Mouse (Mus musculus) skeletal muscle tissue, postnatal 0 days (tissue): Measurements from ENCODE around the gene Nfkb2. TPM values are rescaled to one million over a fixed set of nuclear protein-coding genes. Genes with fewer than 3 reads are reported as not detected.

Source experiments
- microRNA counts: library from miRNA; unstranded; fragments of <30 nt; microRNA quantifications from one replicate; lab custom pipeline; 2015
- microRNA-seq, 2 experiments: library from miRNA; unstranded; fragments of <30 nt; microRNA quantifications; one replicate each; pipeline ENCODE4; 2016
- polyA plus RNA-seq: library from polyadenylated mRNA; unstranded; fragments of >200 nt; fragmentation: Nextera tagmentation; extraction: Ambion mirVana; gene quantifications from 2 replicates; pipeline ENCODE4 v1.2.1, GENCODE M21; 2015

The Nfkb2 gene
- 8.2 and 10.2 TPM in 2 replicates for polyA plus RNA-seq

GRCm38 (mm10) chr19:46304216-46304841, at the start of gene Nfkb2:
TSS of gene Nfkb2 (plus strand) at chr19:46304320.

GRCm38 (mm10) chr19:46326756-46327305, 22.7 kb downstream of the Nfkb2 start, which contains the start of gene Psd:
TSS of gene Psd (minus strand) at chr19:46327156.

GRCm38 (mm10) chr19:46328081-46329030, 24.2 kb downstream of the Nfkb2 start, which contains the start of gene Fbxl15:
TSS of gene Fbxl15 (plus strand) at chr19:46328184.

GRCm38 (mm10) chr19:46338331-46338936, 34.3 kb downstream of the Nfkb2 start, which contains the start of gene Cuedc2:
TSS of gene Cuedc2 (minus strand) at chr19:46338702.

GRCm38 (mm10) chr19:46350168-46350932, 46.2 kb downstream of the Nfkb2 start, which contains the start of gene 2310034G01Rik:
TSS of gene 2310034G01Rik (minus strand) at chr19:46350302.

MicroRNA genes within 50 kb of the gene (microRNA counts, 519-probe panel; counts per million panel counts)
- microRNA mmu-miR-146b (lab: Ali Mortazavi, UCI): 296 counts per million, percentile 58 among the panel's probes with 10 or more counts

Small RNA genes lying within 50 kb of the gene (microRNA-seq; reads per million reads assigned to microRNA genes)
- 0 to 0.21 reads per million in 2 experiments for gene Mir146b

Other genes starting within 250 kb of the Nfkb2 start
- gene Nolc1, start 228.5 kb upstream of the Nfkb2 start, polyA plus RNA-seq: 27.0 and 32.1 TPM in 2 replicates
- 1.9 and 2.9 TPM in 2 replicates for gene Elovl3, start 172.4 kb upstream of the Nfkb2 start, polyA plus RNA-seq
- gene Pitx3, start 156.0 kb upstream of the Nfkb2 start, polyA plus RNA-seq: 29.3 and 30.5 TPM in 2 replicates
- 33.6 and 34.4 TPM in 2 replicates for gene Gbf1, start 151.8 kb upstream of the Nfkb2 start, polyA plus RNA-seq
- 1.5 and 1.6 TPM in 2 replicates for gene Psd, start 22.8 kb downstream of the Nfkb2 start, polyA plus RNA-seq
- 7.3 and 8.7 TPM in 2 replicates for gene Fbxl15, start 23.9 kb downstream of the Nfkb2 start, polyA plus RNA-seq
- 141 and 149 TPM in 2 replicates for gene Cuedc2, start 34.4 kb downstream of the Nfkb2 start, polyA plus RNA-seq
- 1.6 and 2.4 TPM in 2 replicates for gene Mfsd13a, start 36.8 kb downstream of the Nfkb2 start, polyA plus RNA-seq
- 1.2 and 1.4 TPM in 2 replicates for gene 2310034G01Rik, start 46.0 kb downstream of the Nfkb2 start, polyA plus RNA-seq
- 64.6 and 72.9 TPM in 2 replicates for gene Actr1a, start 91.4 kb downstream of the Nfkb2 start, polyA plus RNA-seq
- gene Sufu, start 92.6 kb downstream of the Nfkb2 start, polyA plus RNA-seq: 9.9 and 10.8 TPM in 2 replicates
- 13.8 and 14.1 TPM in 2 replicates for gene Trim8, start 197.4 kb downstream of the Nfkb2 start, polyA plus RNA-seq